Mouse (Mus musculus) c-Kit-positive CD71-negative TER-119-negative erythroid progenitor cells, embryonic 14.5 days (primary cell): ENCODE results near the gene Zscan4d.
A peak's percentile ranks its signal among the peaks of the same experiment; 100 is the strongest.
"Not testable (repeated sequence)": the region's sequence is repeated elsewhere in the genome, so short reads cannot be mapped to it uniquely, and the experiment has no call there.

Experiments used
- DNase-seq: peaks from one replicate; pipeline ENCODE4 v3.0.0-alpha.2; 2013; ENCODE audit warnings: low read depth

Zscan4d gene

DNA sequence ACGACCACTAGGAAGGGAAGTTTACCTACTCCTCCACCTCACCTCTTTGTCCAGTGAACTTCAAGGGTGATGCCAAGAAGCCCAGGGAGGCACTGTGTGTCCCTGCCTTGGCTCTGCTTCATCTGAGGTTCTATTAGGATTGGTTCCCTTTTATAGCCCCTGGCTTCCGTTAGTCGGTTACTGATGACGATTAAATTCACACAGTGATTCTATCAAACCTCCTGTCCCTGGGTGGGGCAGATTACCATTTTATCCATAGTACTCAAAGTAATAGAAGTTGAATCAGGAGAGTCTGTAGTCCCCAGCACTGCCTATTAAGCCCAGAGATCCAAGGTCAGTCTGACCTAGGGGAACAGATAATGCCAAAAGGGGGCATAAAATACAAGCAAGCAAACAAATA, at the start of gene Zscan4d:
Gene Zscan4d, minus strand, starts transcription at position 101 of the 400 bp plus-strand sequence.
- not testable (repeated sequence) for DNase-seq

DNA sequence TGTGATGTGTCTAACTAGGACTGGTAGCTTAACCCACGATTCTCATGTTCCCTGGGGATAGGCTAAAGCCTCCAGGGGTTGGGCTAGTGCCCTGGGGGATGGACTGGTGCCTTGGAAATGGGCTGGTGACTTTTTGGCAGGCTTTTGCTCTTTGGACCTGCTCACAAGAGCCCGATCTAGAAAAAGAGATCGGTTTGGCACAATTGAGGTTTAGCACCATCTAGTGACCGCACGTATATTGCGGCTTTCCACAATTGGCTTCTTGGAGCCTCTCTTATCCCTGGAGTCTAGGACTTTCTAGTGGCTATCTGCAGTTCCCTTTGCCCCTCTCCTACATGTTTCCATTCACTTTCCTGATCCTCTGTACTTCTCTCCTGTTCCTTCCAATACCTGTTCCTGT, 7.9 kb downstream of the Zscan4d start:
- peak; percentile 6 for DNase-seq
